Mouse (Mus musculus): ENCODE measurements around the gene Gm33543. TPM values are rescaled to one million over a fixed set of nuclear protein-coding genes. Genes with fewer than 3 reads are reported as not detected.

Gm33543 gene
- total and polyA plus RNA-seq, 3 experiments = not detected

- no peak for TF ChIP-seq SIN3A (IDR thresholded peaks at IDR 0.05; ENCODE audit: low read length)
- no peak for TF ChIP-seq ZKSCAN1 (IDR thresholded peaks at IDR 0.05; ENCODE audit: low read depth, low read length)
- TF ChIP-seq RCOR1 (IDR thresholded peaks at IDR 0.05; ENCODE audit: low read depth, low read length) = no peak
- TF ChIP-seq MAZ (IDR thresholded peaks at IDR 0.05; ENCODE audit: low read depth, low read length) = no peak
Observed at GRCm38 (mm10) chr10:95818506-95818905, 24.2 kb downstream of the Gm33543 start (continued).

DNA sequence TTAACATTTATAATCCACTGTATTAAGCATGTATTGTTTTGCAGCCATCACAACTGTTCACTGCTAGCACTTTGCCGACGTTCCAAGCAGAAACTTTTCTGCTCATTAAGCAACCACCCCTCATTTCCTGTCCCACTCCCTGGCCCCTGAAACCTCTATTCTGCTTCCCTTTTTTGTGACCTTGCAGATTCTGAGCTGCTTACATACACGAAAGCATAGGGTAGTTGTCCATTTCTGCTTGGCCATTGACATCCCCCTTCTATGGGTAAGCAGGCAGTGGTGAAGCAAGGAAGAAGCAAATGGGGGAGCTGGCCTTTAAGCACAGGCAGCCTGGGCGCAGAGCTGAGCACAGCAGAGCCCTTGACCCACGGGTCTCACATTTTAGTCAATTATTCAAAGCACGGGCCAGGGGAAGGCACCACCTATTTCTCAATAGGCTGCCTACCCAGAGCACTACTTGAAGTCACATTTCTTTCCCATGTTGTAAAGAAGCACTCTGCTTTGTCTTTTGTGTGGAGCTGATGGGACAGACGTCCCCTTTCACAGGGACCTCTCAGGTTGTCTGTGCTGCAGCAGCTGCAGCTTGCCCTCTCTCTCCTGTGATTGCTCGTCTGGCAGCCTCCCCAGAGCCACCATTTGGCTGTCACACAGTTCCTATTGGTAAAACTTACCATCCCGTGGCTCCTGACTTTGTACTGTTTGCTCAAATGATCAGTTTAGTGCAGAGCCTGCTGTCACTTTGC lies 25.1 kb downstream of the Gm33543 start:
- peak; percentile 7 for DNase-seq (ENCODE audit: low read depth, low spot score)
- Histone ChIP-seq H3K27me3 (ENCODE audit: control insufficient read depth in 1 of 2, insufficient read depth in 2 of 2, low read length in 2 of 2) (no peaks in the 10 kb centered on the region; a peak in 1 of 4 replicates), H3K9ac (ENCODE audit: control insufficient read depth, low read depth, low read length, poor library complexity, severe bottlenecking) (no peak overlapping the region), H3K27ac (ENCODE audit: control insufficient read depth, low read depth, low read length) (no peak overlapping the region), H3K79me2 (ENCODE audit: control insufficient read depth, insufficient read depth, low read length, poor library complexity) (no peaks in the 10 kb centered on the region), H3K9me3 (replicated peaks; ENCODE audit: insufficient read depth, low read length) (no peaks in the 10 kb centered on the region), H3K4me3 (ENCODE audit: control insufficient read depth in 1 of 2, insufficient read depth in 1 of 2, low read depth in 2 of 2, low read length in 2 of 2) (no peak overlapping the region), H3K36me3 (ENCODE audit: control insufficient read depth in 1 of 2, insufficient read depth in 2 of 2, low read length in 2 of 2) (no peaks in the 10 kb centered on the region), H3K4me1 (ENCODE audit: control insufficient read depth in 1 of 2, insufficient read depth in 2 of 2, low read length in 2 of 2) (no peaks in the 10 kb centered on the region)
- TF ChIP-seq JUND (IDR thresholded peaks at IDR 0.05; ENCODE audit: low read depth, low read length) (no peak), TCF12 (IDR thresholded peaks at IDR 0.05; ENCODE audit: low read depth, low read length) (no peak), MYC (IDR thresholded peaks at IDR 0.05; ENCODE audit: low read depth, low read length) (no peak), ZMIZ1 (IDR thresholded peaks at IDR 0.05; ENCODE audit: low read depth, low read length) (no peak), TAL1 (IDR thresholded peaks at IDR 0.05; ENCODE audit: low read length) (no peak), CTCF (IDR thresholded peaks at IDR 0.05 in 2 of 3, conservative IDR thresholded peaks at IDR 0.05 in 1 of 3; ENCODE audit: control insufficient read depth in 1 of 3, insufficient read depth in 1 of 3, low read depth in 2 of 3, low read length in 3 of 3, poor library complexity in 1 of 3, severe bottlenecking in 1 of 3) (no peak), POLR2AphosphoS5 (IDR thresholded peaks at IDR 0.05; ENCODE audit: borderline replicate concordance, low read depth, low read length) (no peak), GABPA (IDR thresholded peaks at IDR 0.05; ENCODE audit: low read depth, low read length) (no peak), MEF2A (IDR thresholded peaks at IDR 0.05; ENCODE audit: extremely low read depth, insufficient replicate concordance, low read depth, low read length, poor library complexity, severe bottlenecking) (no peak)

DNA sequence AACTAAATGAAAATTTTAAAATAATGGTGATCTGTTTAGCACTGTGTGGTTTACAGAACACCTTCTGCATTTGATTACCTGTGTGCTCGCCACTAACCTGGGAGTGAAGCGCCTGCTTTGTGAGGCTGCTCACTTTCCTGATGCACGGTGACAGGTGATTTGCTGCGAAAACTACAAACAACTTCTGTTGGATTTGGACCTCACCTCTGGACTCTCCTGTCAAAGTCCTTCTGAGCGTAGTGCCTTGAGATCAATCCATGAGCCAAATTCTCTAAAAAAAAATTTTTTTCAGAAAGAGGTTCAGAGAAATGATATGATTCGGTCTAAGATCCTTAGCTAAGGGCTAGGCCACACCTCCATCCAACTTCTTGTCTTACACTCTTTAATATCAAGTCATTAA lies 28.4 kb downstream of the Gm33543 start:
- H3K9me3 ChIP-seq (replicated peaks; ENCODE audit: insufficient read depth, low read length) = no peaks in the 10 kb centered on the region
- TF ChIP-seq TAL1 (IDR thresholded peaks at IDR 0.05; ENCODE audit: low read length) (no peak), ZMIZ1 (IDR thresholded peaks at IDR 0.05; ENCODE audit: low read depth, low read length) (no peak), MAX (IDR thresholded peaks at IDR 0.05; ENCODE audit: low read length) (no peak), CHD1 (IDR thresholded peaks at IDR 0.05; ENCODE audit: low read depth, low read length) (no peak), KAT2A (conservative IDR thresholded peaks at IDR 0.05; ENCODE audit: low read depth, low read length) (no peak), SMC3 (IDR thresholded peaks at IDR 0.05; ENCODE audit: low read depth, low read length) (no peak), MYB (IDR thresholded peaks at IDR 0.05; ENCODE audit: low read depth, low read length) (no peak), MAZ (IDR thresholded peaks at IDR 0.05; ENCODE audit: low read depth, low read length) (no peak), JUND (IDR thresholded peaks at IDR 0.05; ENCODE audit: low read depth, low read length) (no peak), BHLHE40 (IDR thresholded peaks at IDR 0.05; ENCODE audit: borderline replicate concordance, low read depth, low read length) (no peak)
- H3K79me2 ChIP-seq (ENCODE audit: control insufficient read depth, insufficient read depth, low read length, poor library complexity) = no peaks in the 10 kb centered on the region

More for the DNA sequence above, 28.4 kb downstream of the Gm33543 start:
- Histone ChIP-seq H3K36me3 (ENCODE audit: control insufficient read depth in 1 of 2, insufficient read depth in 2 of 2, low read length in 2 of 2) (no peaks in the 10 kb centered on the region), H3K4me3 (ENCODE audit: control insufficient read depth in 1 of 2, insufficient read depth in 1 of 2, low read depth in 2 of 2, low read length in 2 of 2) (no peak overlapping the region), H3K27me3 (ENCODE audit: control insufficient read depth in 1 of 2, insufficient read depth in 2 of 2, low read length in 2 of 2) (peaks cover 0 to 1% of the 10 kb centered on the region in 2 experiments; a peak in 1 of 4 replicates), H3K9ac (ENCODE audit: control insufficient read depth, low read depth, low read length, poor library complexity, severe bottlenecking) (no peak overlapping the region), H3K27ac (ENCODE audit: control insufficient read depth, low read depth, low read length) (no peak overlapping the region), H3K4me1 (ENCODE audit: control insufficient read depth in 1 of 2, insufficient read depth in 2 of 2, low read length in 2 of 2) (no peaks in the 10 kb centered on the region)
- DNase-seq (ENCODE audit: low read depth, low spot score) = no peak

Measured in MEL (cell line).